Mouse (Mus musculus): ENCODE measurements around the gene Rpl11. TPM values are rescaled to one million over a fixed set of nuclear protein-coding genes. Genes with fewer than 3 reads are reported as not detected.
"Not testable (repeated sequence)": the region's sequence is repeated elsewhere in the genome, so short reads cannot be mapped to it uniquely, and the experiment has no call there.

Rpl11 gene
- polyA plus RNA-seq, 1 experiment from 2014 or later, result 486 TPM

- Histone ChIP-seq H3K9me3 (replicated peaks) (no peaks in the 10 kb centered on the region), H3K4me3 (no peak overlapping the region), H3K36me3 (peaks cover 79% of the 10 kb centered on the region), H3K4me1 (peaks cover 12% of the 10 kb centered on the region), H3K27ac (replicated peaks) (no peak overlapping the region), H3K27me3 (ENCODE audit: low read depth, poor library complexity, severe bottlenecking) (no peaks in the 10 kb centered on the region)
- DNase-seq (ENCODE audit: low spot score), result no peak
- 86% methylated on average over 7 of the region's 7 CpGs for WGBS
Observed at GRCm38 (mm10) chr4:135981524-135982063, 71.6 kb downstream of the Rpl11 start.

DNA sequence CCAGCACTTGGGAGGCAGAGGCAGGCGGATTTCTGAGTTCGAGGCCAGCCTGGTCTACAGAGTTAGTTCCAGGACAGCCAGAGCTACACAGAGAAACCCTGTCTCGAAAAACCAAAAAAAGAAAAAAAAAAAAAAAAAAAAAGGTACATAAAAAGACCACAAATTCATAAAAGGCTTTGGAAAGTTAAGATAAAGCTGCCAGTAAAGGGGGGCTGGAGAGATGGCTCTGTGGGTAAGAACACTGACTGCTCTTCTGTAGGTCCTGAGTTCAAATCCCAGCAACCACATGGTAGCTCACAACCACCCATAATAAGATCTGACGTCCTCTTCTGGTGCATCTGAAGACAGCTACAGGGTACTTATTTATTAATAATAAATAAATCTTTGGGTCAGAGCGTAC lies 73.0 kb downstream of the Rpl11 start:
- not testable (repeated sequence) for DNase-seq (ENCODE audit: low spot score)

More for the DNA sequence above, 73.0 kb downstream of the Rpl11 start:
- H3K4me1 ChIP-seq; H3K4me3 ChIP-seq; H3K27me3 ChIP-seq (ENCODE audit: low read depth, poor library complexity, severe bottlenecking); H3K27ac ChIP-seq (replicated peaks); H3K9me3 ChIP-seq (replicated peaks): not testable (repeated sequence)
- H3K36me3 ChIP-seq, result peaks cover 90% of the 10 kb centered on the region
- 96% methylated on average over 5 of the region's 5 CpGs for WGBS

Other genes with a start within 250 kb of the Rpl11 start
- 368 and 383 TPM in 2 replicates for gene Srsf10, start 197.7 kb downstream of the Rpl11 start, polyA plus RNA-seq (2016; fragmentation: Nextera tagmentation; extraction: Ambion mirVana)
- gene Pnrc2, start 179.6 kb downstream of the Rpl11 start, polyA plus RNA-seq (2016; fragmentation: Nextera tagmentation; extraction: Ambion mirVana), result 216 and 225 TPM in 2 replicates
- gene Cnr2, start 158.0 kb downstream of the Rpl11 start, polyA plus RNA-seq (2016; fragmentation: Nextera tagmentation; extraction: Ambion mirVana), result 0.46 and 0.60 TPM in 2 replicates
- gene Fuca1, start 132.7 kb downstream of the Rpl11 start, polyA plus RNA-seq (2016; fragmentation: Nextera tagmentation; extraction: Ambion mirVana), result 54.0 and 63.7 TPM in 2 replicates
- gene Hmgcl, start 107.0 kb downstream of the Rpl11 start, polyA plus RNA-seq (2016; fragmentation: Nextera tagmentation; extraction: Ambion mirVana), result 64.5 and 70.1 TPM in 2 replicates
- 47.2 and 47.6 TPM in 2 replicates for gene Gale, start 89.7 kb downstream of the Rpl11 start, polyA plus RNA-seq (2016; fragmentation: Nextera tagmentation; extraction: Ambion mirVana)
- gene Lypla2, start 80.8 kb downstream of the Rpl11 start, polyA plus RNA-seq (2016; fragmentation: Nextera tagmentation; extraction: Ambion mirVana), result 214 and 220 TPM in 2 replicates
- gene Pithd1, start 66.2 kb downstream of the Rpl11 start, polyA plus RNA-seq (2016; fragmentation: Nextera tagmentation; extraction: Ambion mirVana), result 66.3 and 69.6 TPM in 2 replicates
- gene Eloa, start 31.7 kb downstream of the Rpl11 start, polyA plus RNA-seq (2016; fragmentation: Nextera tagmentation; extraction: Ambion mirVana), result 34.7 and 36.1 TPM in 2 replicates
- gene Id3, start 90.1 kb upstream of the Rpl11 start, polyA plus RNA-seq (2016; fragmentation: Nextera tagmentation; extraction: Ambion mirVana), result 619 and 802 TPM in 2 replicates
- 10.3 and 10.8 TPM in 2 replicates for gene E2f2, start 119.0 kb upstream of the Rpl11 start, polyA plus RNA-seq (2016; fragmentation: Nextera tagmentation; extraction: Ambion mirVana)
- 6.0 and 7.1 TPM in 2 replicates for gene Asap3, start 152.9 kb upstream of the Rpl11 start, polyA plus RNA-seq (2016; fragmentation: Nextera tagmentation; extraction: Ambion mirVana)
- gene Tcea3, start 194.3 kb upstream of the Rpl11 start, polyA plus RNA-seq (2016; fragmentation: Nextera tagmentation; extraction: Ambion mirVana), result 0.79 and 0.81 TPM in 2 replicates
- gene Zfp46, start 231.3 kb upstream of the Rpl11 start, polyA plus RNA-seq (2016; fragmentation: Nextera tagmentation; extraction: Ambion mirVana), result 23.3 and 30.3 TPM in 2 replicates